Mouse (Mus musculus) brain, embryonic 14.5 days (tissue): ENCODE results near the gene Capn12.

Experiments used
- CTCF ChIP-seq: fragments of 200-500 bp; IDR thresholded peaks from 2 replicates; pipeline ENCODE4 v1.5.1; 2012; ENCODE audit warnings: inconsistent platforms, mild to moderate bottlenecking, moderate library complexity, borderline replicate concordance; ENCODE audit not compliant: insufficient read depth, insufficient read length; ENCODE audit errors: extremely low read depth
- POLR2A ChIP-seq: fragments of 200-500 bp; IDR thresholded peaks from 2 replicates; pipeline ENCODE4 v1.6.1; 2012; ENCODE audit warnings: mild to moderate bottlenecking, inconsistent platforms, borderline replicate concordance; ENCODE audit not compliant: poor library complexity, insufficient read depth, insufficient read length, severe bottlenecking; ENCODE audit errors: extremely low read depth

- TF ChIP-seq POLR2A = no peak
- TF ChIP-seq CTCF = no peak
These were observed 30.6 kb upstream of the Capn12 start for GRCm38 (mm10) chr7:28850642-28851041.
